In the genomic region with DNA sequence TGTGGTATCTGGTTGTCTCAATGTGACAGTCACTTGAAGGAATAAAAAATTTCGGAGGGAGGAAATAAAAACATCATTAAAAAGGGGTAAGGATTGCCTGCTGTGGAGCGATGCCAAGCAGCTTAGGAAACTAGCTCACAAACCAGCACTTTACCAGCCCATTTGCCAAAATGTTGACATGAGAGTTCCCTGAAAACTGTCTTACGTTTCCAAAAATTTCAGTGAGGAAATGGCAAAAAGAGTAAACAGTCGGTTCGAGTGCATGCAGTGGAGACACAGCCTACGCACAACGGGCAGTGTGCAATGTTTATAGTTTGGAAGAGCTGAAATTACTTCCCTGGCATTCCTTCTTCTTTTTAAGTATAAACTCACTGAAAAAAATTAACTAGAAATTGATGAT, we compare ENCODE assay signal across 26 mouse cellular contexts. TPM values are rescaled to one million over a fixed set of nuclear protein-coding genes. Genes with fewer than 3 reads are reported as not detected.
A peak's percentile ranks its signal among the peaks of the same experiment; 100 is the strongest.
DNase-seq lines count a peak whose midpoint lies in the region; ATAC-seq and TF ChIP-seq lines count a peak whose summit lies in the region.
"Had no signal": no experiment of that assay in that cellular context is flagged by ENCODE, and none has a peak within 500 bp of the region (broad histone marks: within the 10 kb centered on the region; RNA-seq: fewer than 3 reads in every experiment).

No protein-coding gene starts in this region.

- TF ChIP-seq EP300 in lung, postnatal 0 days (IDR thresholded peaks at IDR 0.05): no peak

- no peak for ATAC-seq in embryonic facial prominence, embryonic 14.5 days (ENCODE audit: low read depth)
- no peak for ATAC-seq in lung, postnatal 0 days
- ATAC-seq in kidney, embryonic 15.5 days (replicated peaks; ENCODE audit: low FRiP score): no peak
- ATAC-seq in midbrain, embryonic 11.5 days (ENCODE audit: low FRiP score): no peak
- no peak for ATAC-seq in cerebellum, adult (ENCODE audit: insufficient number of reproducible peaks, low FRiP score, low TSS enrichment)
- ATAC-seq: activated CD4-positive, CD25-positive, alpha-beta regulatory T cell, adult 4 months; forebrain, embryonic 16.5 days; hindbrain, postnatal 0 days; intestine, embryonic 16.5 days; midbrain, embryonic 16.5 days had no signal

- H3K9me3 ChIP-seq in embryonic facial prominence, embryonic 14.5 days (ENCODE audit: control insufficient read depth, low read length): no peaks in the 10 kb centered on the region
- H3K9me3 ChIP-seq in lung, postnatal 0 days (ENCODE audit: low read length): no peaks in the 10 kb centered on the region
- H3K9me3 ChIP-seq in kidney, embryonic 15.5 days (replicated peaks): no peaks in the 10 kb centered on the region
- H3K9me3 ChIP-seq in midbrain, embryonic 11.5 days (ENCODE audit: control insufficient read depth, low read length): no peaks in the 10 kb centered on the region
- H3K9me3 ChIP-seq: forebrain, embryonic 10.5 days; heart, embryonic 13.5 days; stomach, embryonic 15.5 days had no signal

- WGBS in embryonic facial prominence, embryonic 14.5 days: 34% methylated on average over 7 of the region's 7 CpGs
- WGBS in lung, postnatal 0 days: 42% methylated on average over 7 of the region's 7 CpGs
- 70% methylated on average over 7 of the region's 7 CpGs for WGBS in kidney, embryonic 15.5 days
- 78% methylated on average over 7 of the region's 7 CpGs for WGBS in midbrain, embryonic 11.5 days

- peak overlapping the region; percentile 52; the same call in 1 of the 2 replicates for H3K27ac ChIP-seq in embryonic facial prominence, embryonic 14.5 days (replicated peaks; ENCODE audit: low read depth, low read length)
- H3K27ac ChIP-seq in lung, postnatal 0 days (ENCODE audit: low read length): no peak overlapping the region
- H3K27ac ChIP-seq in kidney, embryonic 15.5 days: no peak overlapping the region
- H3K27ac ChIP-seq in midbrain, embryonic 11.5 days (ENCODE audit: low read depth, low read length): no peak overlapping the region
- H3K27ac ChIP-seq: forebrain, embryonic 10.5 days; heart, embryonic 13.5 days; hindbrain, postnatal 0 days; left cerebral cortex, adult 2 months; stomach, embryonic 15.5 days had no signal

- peak; percentile 28 for DNase-seq in NIH3T3 (ENCODE audit: low read depth)
- DNase-seq in adipocyte (ENCODE audit: low spot score): peak; percentile 32
- DNase-seq in embryonic facial prominence, embryonic 14.5 days (ENCODE audit: low spot score): peak; percentile 73
- DNase-seq in lung, postnatal 0 days (ENCODE audit: low spot score): peak; percentile 10
- no peak for DNase-seq in midbrain, embryonic 11.5 days (ENCODE audit: low spot score, missing footprints)
- DNase-seq: adrenal gland, postnatal 14 days; cerebellum, adult 11 months; cerebellum, adult 9-11 months; gastrocnemius, postnatal 25 days; heart, adult 18-20 months; heart, postnatal 14 days; kidney, postnatal 4 days; right cerebral cortex, postnatal 4 days; thymus, postnatal 36 days had no signal

- no peaks in the 10 kb centered on the region for H3K27me3 ChIP-seq in embryonic facial prominence, embryonic 14.5 days (replicated peaks; ENCODE audit: control insufficient read depth, insufficient read depth, low read length)
- H3K27me3 ChIP-seq in lung, postnatal 0 days (replicated peaks; ENCODE audit: insufficient read depth, low read length): no peaks in the 10 kb centered on the region
- H3K27me3 ChIP-seq in kidney, embryonic 15.5 days: no peaks in the 10 kb centered on the region
- H3K27me3 ChIP-seq in midbrain, embryonic 11.5 days (ENCODE audit: control insufficient read depth, insufficient read depth, low read length): no peaks in the 10 kb centered on the region
- H3K27me3 ChIP-seq: heart, embryonic 13.5 days; stomach, embryonic 15.5 days had no signal

- no peak overlapping the region for H3K4me3 ChIP-seq in embryonic facial prominence, embryonic 14.5 days (ENCODE audit: low read depth, low read length)
- H3K4me3 ChIP-seq in lung, postnatal 0 days (ENCODE audit: low read depth, low read length): no peak overlapping the region
- H3K4me3 ChIP-seq in kidney, embryonic 15.5 days (replicated peaks): no peak overlapping the region
- no peak overlapping the region for H3K4me3 ChIP-seq in midbrain, embryonic 11.5 days (ENCODE audit: low read depth, low read length)
- H3K4me3 ChIP-seq: forebrain, embryonic 10.5 days; heart, embryonic 13.5 days; left cerebral cortex, adult 2 months; stomach, embryonic 15.5 days had no signal

- no peak overlapping the region for H3K9ac ChIP-seq in embryonic facial prominence, embryonic 14.5 days (ENCODE audit: low read depth, low read length)
- no peak overlapping the region for H3K9ac ChIP-seq in lung, postnatal 0 days (replicated peaks; ENCODE audit: low read depth)
- H3K9ac ChIP-seq in kidney, embryonic 15.5 days: no peak overlapping the region
- H3K9ac ChIP-seq in midbrain, embryonic 11.5 days (ENCODE audit: low read length): no peak overlapping the region
- H3K9ac ChIP-seq: heart, embryonic 13.5 days; stomach, embryonic 15.5 days had no signal

- no peak for TF ChIP-seq CTCF in lung, postnatal 0 days (IDR thresholded peaks at IDR 0.05)

- peak overlapping the region; percentile 27 for H3K4me2 ChIP-seq in embryonic facial prominence, embryonic 14.5 days (ENCODE audit: low read depth, low read length)
- H3K4me2 ChIP-seq in lung, postnatal 0 days (replicated peaks; ENCODE audit: low read depth, low read length): no peak overlapping the region
- H3K4me2 ChIP-seq in kidney, embryonic 15.5 days: no peak overlapping the region
- no peak overlapping the region for H3K4me2 ChIP-seq in midbrain, embryonic 11.5 days
- H3K4me2 ChIP-seq: heart, embryonic 13.5 days; liver, embryonic 11.5 days; stomach, embryonic 15.5 days had no signal

- H3K36me3 ChIP-seq in embryonic facial prominence, embryonic 14.5 days (ENCODE audit: control insufficient read depth, insufficient read depth, low read length): no peaks in the 10 kb centered on the region
- no peaks in the 10 kb centered on the region for H3K36me3 ChIP-seq in lung, postnatal 0 days (ENCODE audit: insufficient read depth, low read length)
- H3K36me3 ChIP-seq in kidney, embryonic 15.5 days: no peaks in the 10 kb centered on the region
- H3K36me3 ChIP-seq in midbrain, embryonic 11.5 days (ENCODE audit: control insufficient read depth, insufficient read depth, low read length): no peaks in the 10 kb centered on the region
- H3K36me3 ChIP-seq: forebrain, embryonic 10.5 days; heart, embryonic 13.5 days; stomach, embryonic 15.5 days had no signal

- peaks cover 5% of the 10 kb centered on the region; the same call in 1 of the 2 replicates for H3K4me1 ChIP-seq in embryonic facial prominence, embryonic 14.5 days (ENCODE audit: control insufficient read depth, insufficient read depth, low read length)
- no peaks in the 10 kb centered on the region for H3K4me1 ChIP-seq in lung, postnatal 0 days (ENCODE audit: insufficient read depth, low read depth, low read length)
- H3K4me1 ChIP-seq in kidney, embryonic 15.5 days: no peaks in the 10 kb centered on the region
- H3K4me1 ChIP-seq in midbrain, embryonic 11.5 days (ENCODE audit: control insufficient read depth, insufficient read depth, low read length): no peaks in the 10 kb centered on the region
- H3K4me1 ChIP-seq: forebrain, embryonic 10.5 days; heart, embryonic 13.5 days; stomach, embryonic 15.5 days had no signal

RNA-seq across cellular contexts. Expression of gene Rps12, which starts 32.9 kb away (rescaled TPM):
- 254 and 271 TPM in 2 replicates for polyA plus RNA-seq in embryonic facial prominence, embryonic 14.5 days (2014; fragmentation: Nextera tagmentation; extraction: Ambion mirVana)
- polyA plus RNA-seq in lung, postnatal 0 days (2015; fragmentation: Nextera tagmentation; extraction: Ambion mirVana): 142 and 152 TPM in 2 replicates
- polyA plus RNA-seq in kidney, embryonic 15.5 days (2015; fragmentation: Nextera tagmentation; extraction: Ambion mirVana): 195 and 221 TPM in 2 replicates
- 118 and 132 TPM in 2 replicates for polyA plus RNA-seq in midbrain, embryonic 11.5 days (2014; fragmentation: Nextera tagmentation; extraction: Ambion mirVana)

RNA-seq across cellular contexts. Expression of gene Slc18b1, which starts 42.6 kb away (rescaled TPM):
- polyA plus RNA-seq in embryonic facial prominence, embryonic 14.5 days (2014; fragmentation: Nextera tagmentation; extraction: Ambion mirVana): 18.5 and 18.8 TPM in 2 replicates
- polyA plus RNA-seq in lung, postnatal 0 days (2015; fragmentation: Nextera tagmentation; extraction: Ambion mirVana): 8.3 and 9.9 TPM in 2 replicates
- 18.2 and 19.1 TPM in 2 replicates for polyA plus RNA-seq in kidney, embryonic 15.5 days (2015; fragmentation: Nextera tagmentation; extraction: Ambion mirVana)
- 14.5 and 16.6 TPM in 2 replicates for polyA plus RNA-seq in midbrain, embryonic 11.5 days (2014; fragmentation: Nextera tagmentation; extraction: Ambion mirVana)
